Mouse (Mus musculus): ENCODE results near the gene Zfp846. TPM values are rescaled to one million over a fixed set of nuclear protein-coding genes. Genes with fewer than 3 reads are reported as not detected.
"Not testable (repeated sequence)": the region's sequence is repeated elsewhere in the genome, so short reads cannot be mapped to it uniquely, and the experiment has no call there.

Gene Zfp846
- polyA plus RNA-seq, 1 experiment from 2014 or later = 14.5 TPM

DNA sequence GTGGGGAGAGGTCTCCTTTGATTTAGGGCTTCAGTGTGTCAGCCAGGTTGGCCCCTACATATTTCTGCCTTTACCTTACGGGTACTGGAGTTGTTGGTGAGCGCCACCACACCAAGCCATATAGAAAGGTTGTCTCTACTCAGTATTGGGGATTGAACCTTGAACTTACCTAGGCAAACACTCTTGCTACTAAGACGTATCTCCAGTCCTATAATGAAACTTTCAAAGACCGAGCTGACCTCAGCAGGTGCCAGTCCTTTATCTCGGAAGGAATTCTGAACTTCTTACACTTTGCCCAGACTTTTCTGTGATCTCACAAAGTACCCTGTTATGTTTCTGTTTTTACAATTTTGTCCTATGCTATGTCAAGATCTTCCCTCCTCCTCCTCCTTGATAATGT, 30.9 kb downstream of the Zfp846 start:
- no peaks in the 10 kb centered on the region for H3K27me3 ChIP-seq (replicated peaks; ENCODE audit: control insufficient read depth, insufficient read depth, low read length)
- H3K4me3 ChIP-seq (ENCODE audit: low read depth, low read length) = no peak overlapping the region
- H3K27ac ChIP-seq (replicated peaks; ENCODE audit: low read depth, low read length) = no peak overlapping the region
- H3K4me2 ChIP-seq (ENCODE audit: low read depth, low read length) = no peak overlapping the region
- peaks cover 7% of the 10 kb centered on the region; the same call in 1 of the 2 replicates for H3K4me1 ChIP-seq (ENCODE audit: control insufficient read depth, insufficient read depth, low read length)
- H3K9me3 ChIP-seq (ENCODE audit: control insufficient read depth, low read length) = no peaks in the 10 kb centered on the region
- ATAC-seq (ENCODE audit: low read depth) = no peak
- DNase-seq (ENCODE audit: low spot score) = no peak
- no peak overlapping the region for H3K9ac ChIP-seq (ENCODE audit: low read depth, low read length)
- 84% methylated on average over 5 of the region's 5 CpGs for WGBS
- 0 out of 2 replicates have a peak, but pooled peaks cover 16% of the 10 kb centered on the region for H3K36me3 ChIP-seq (ENCODE audit: control insufficient read depth, insufficient read depth, low read length)

DNA sequence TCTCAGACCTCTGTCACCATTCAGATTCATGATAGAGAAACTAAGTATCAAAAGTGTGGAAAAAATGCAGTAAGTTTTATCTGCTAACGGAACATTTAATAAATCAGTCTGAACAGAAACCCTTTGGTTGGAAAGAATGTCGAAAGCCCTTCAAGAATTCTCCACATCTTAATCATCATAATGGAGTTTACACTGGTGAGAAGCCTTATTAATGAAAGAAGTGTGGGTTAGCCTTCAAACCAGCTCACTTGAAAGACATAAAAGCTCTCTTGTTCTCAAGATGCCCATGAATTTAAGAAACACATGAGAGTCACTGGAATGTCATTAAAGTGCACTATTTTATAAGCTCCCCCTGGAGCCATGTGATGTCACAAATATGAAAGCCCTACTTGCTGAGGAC, 35.6 kb downstream of the Zfp846 start:
- H3K27ac ChIP-seq (replicated peaks; ENCODE audit: low read depth, low read length) = no peak overlapping the region
- DNase-seq (ENCODE audit: low spot score) (no peak), ATAC-seq (ENCODE audit: low read depth) (no peak)
- H3K36me3 ChIP-seq (ENCODE audit: control insufficient read depth, insufficient read depth, low read length) = 0 out of 2 replicates have a peak, but pooled peaks cover 3% of the 10 kb centered on the region
- H3K4me3 ChIP-seq (ENCODE audit: low read depth, low read length) = no peak overlapping the region
- H3K27me3 ChIP-seq (replicated peaks; ENCODE audit: control insufficient read depth, insufficient read depth, low read length) = no peaks in the 10 kb centered on the region
- no peaks in the 10 kb centered on the region for H3K4me1 ChIP-seq (ENCODE audit: control insufficient read depth, insufficient read depth, low read length)
- no peaks in the 10 kb centered on the region for H3K9me3 ChIP-seq (ENCODE audit: control insufficient read depth, low read length)
- 94% methylated on average over 2 of the region's 2 CpGs for WGBS
- H3K4me2 ChIP-seq (ENCODE audit: low read depth, low read length) = no peak overlapping the region
- H3K9ac ChIP-seq (ENCODE audit: low read depth, low read length) = no peak overlapping the region

DNA sequence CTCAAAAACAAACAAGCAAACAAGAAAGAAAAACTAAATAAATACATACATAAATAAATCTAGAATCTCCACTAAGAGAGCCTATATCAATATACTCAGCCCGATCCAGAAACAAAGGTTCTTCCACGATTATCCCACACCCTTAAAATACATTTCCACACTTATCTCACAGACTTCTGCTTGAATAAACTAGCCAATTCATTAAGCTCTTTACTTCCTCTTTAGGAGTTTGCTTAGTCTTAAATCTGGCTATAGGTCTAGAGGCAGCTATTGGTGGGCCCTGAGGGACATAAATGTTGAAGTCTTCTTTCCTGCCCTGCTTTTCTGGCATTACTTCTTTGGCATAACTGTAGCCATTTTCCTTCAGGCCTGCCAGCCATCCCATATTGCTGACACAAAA, 50.2 kb downstream of the Zfp846 start:
- no peaks in the 10 kb centered on the region for H3K36me3 ChIP-seq (ENCODE audit: control insufficient read depth, insufficient read depth, low read length)

DNA sequence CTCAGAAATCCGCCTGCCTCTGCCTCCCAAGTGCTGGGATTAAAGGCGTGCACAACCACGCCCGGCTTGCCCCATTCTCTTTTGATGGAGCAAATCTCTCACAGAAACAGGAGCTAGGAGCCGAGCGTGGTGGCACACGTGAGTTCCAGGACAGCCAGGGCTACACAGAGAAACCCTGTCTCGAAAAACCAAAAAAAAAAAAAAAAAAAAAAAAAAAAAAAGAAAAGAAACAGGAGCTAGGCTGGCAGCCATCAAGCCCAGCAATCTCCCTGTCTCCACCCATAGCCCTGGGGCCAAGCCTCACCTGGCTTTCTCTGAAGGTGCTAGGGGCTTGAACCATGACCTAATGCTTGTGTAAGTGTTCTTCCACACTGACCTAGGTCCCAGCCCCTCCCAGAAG, 54.6 kb downstream of the Zfp846 start:
- not testable (repeated sequence) for H3K9me3 ChIP-seq (ENCODE audit: control insufficient read depth, low read length); H3K4me2 ChIP-seq (ENCODE audit: low read depth, low read length); H3K9ac ChIP-seq (ENCODE audit: low read depth, low read length); H3K27me3 ChIP-seq (replicated peaks; ENCODE audit: control insufficient read depth, insufficient read depth, low read length); H3K4me3 ChIP-seq (ENCODE audit: low read depth, low read length); H3K4me1 ChIP-seq (ENCODE audit: control insufficient read depth, insufficient read depth, low read length); ATAC-seq (ENCODE audit: low read depth); H3K27ac ChIP-seq (replicated peaks; ENCODE audit: low read depth, low read length); DNase-seq (ENCODE audit: low spot score)
- peaks cover 31% of the 10 kb centered on the region for H3K36me3 ChIP-seq (ENCODE audit: control insufficient read depth, insufficient read depth, low read length)
- 85% methylated on average over 8 of the region's 8 CpGs for WGBS

More for the DNA sequence above, 50.2 kb downstream of the Zfp846 start:
- ATAC-seq (ENCODE audit: low read depth) (no peak), DNase-seq (ENCODE audit: low spot score) (no peak)
- Histone ChIP-seq H3K27me3 (replicated peaks; ENCODE audit: control insufficient read depth, insufficient read depth, low read length) (no peaks in the 10 kb centered on the region), H3K4me3 (ENCODE audit: low read depth, low read length) (no peak overlapping the region), H3K9me3 (ENCODE audit: control insufficient read depth, low read length) (no peaks in the 10 kb centered on the region), H3K9ac (ENCODE audit: low read depth, low read length) (no peak overlapping the region), H3K4me1 (ENCODE audit: control insufficient read depth, insufficient read depth, low read length) (no peaks in the 10 kb centered on the region), H3K27ac (replicated peaks; ENCODE audit: low read depth, low read length) (no peak overlapping the region), H3K4me2 (ENCODE audit: low read depth, low read length) (no peak overlapping the region)
- WGBS = 97% methylated on average over 2 of the region's 2 CpGs

DNA sequence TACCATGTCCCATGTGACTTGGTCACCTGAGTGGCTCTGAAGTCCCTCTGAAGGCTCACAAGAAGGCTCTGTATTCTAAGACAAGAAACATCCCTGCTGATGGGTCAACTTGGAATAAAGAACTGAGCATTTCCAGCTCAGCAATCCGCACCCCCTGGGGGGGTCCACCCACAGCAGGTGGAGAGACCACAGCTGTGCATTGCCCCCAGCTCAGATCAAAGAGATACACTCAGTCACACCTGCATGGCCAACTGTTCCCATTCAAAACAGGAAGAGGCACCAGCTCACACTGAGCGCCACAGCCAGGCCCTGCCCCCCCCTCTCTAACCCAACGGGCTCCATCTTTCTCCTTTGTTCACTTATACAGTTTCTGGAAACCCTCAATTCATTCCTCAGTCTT, 55.2 kb downstream of the Zfp846 start:
- Histone ChIP-seq H3K4me1 (ENCODE audit: control insufficient read depth, insufficient read depth, low read length) (no peaks in the 10 kb centered on the region; the same call in none of the 2 replicates), H3K4me3 (ENCODE audit: low read depth, low read length) (no peak overlapping the region), H3K36me3 (ENCODE audit: control insufficient read depth, insufficient read depth, low read length) (peaks cover 31% of the 10 kb centered on the region), H3K27me3 (replicated peaks; ENCODE audit: control insufficient read depth, insufficient read depth, low read length) (no peaks in the 10 kb centered on the region), H3K27ac (replicated peaks; ENCODE audit: low read depth, low read length) (no peak overlapping the region), H3K9ac (ENCODE audit: low read depth, low read length) (no peak overlapping the region), H3K4me2 (ENCODE audit: low read depth, low read length) (no peak overlapping the region), H3K9me3 (ENCODE audit: control insufficient read depth, low read length) (no peaks in the 10 kb centered on the region)
- ATAC-seq (ENCODE audit: low read depth) = no peak
- 83% methylated on average over 3 of the region's 3 CpGs for WGBS
- DNase-seq (ENCODE audit: low spot score) = no peak

DNA sequence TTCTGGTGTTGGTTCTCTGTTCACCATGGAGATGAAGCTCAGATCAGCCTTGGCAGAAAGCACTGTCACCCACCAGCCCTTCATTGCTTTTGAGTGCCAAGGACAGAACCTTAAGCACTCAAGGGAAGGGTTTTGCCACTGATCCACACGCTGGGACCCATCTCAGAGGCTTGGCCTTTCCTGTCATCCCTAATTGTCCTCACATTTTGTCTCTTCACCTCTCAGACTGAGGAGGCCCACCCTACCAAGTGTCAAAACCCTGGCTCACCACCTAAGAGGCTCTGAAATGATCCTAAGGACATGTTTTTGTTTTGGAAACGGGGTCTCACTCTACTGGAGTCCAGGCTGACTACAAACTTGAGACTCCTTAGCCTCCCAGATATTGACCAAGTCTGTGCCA, 55.7 kb downstream of the Zfp846 start:
- WGBS = 85% methylated on average over 2 of the region's 2 CpGs
- DNase-seq (ENCODE audit: low spot score) (no peak), ATAC-seq (ENCODE audit: low read depth) (no peak)
- no peaks in the 10 kb centered on the region for H3K9me3 ChIP-seq (ENCODE audit: control insufficient read depth, low read length)
- no peaks in the 10 kb centered on the region; the same call in none of the 2 replicates for H3K4me1 ChIP-seq (ENCODE audit: control insufficient read depth, insufficient read depth, low read length)
- H3K36me3 ChIP-seq (ENCODE audit: control insufficient read depth, insufficient read depth, low read length) = peaks cover 31% of the 10 kb centered on the region
- H3K4me3 ChIP-seq (ENCODE audit: low read depth, low read length) = no peak overlapping the region
- H3K27me3 ChIP-seq (replicated peaks; ENCODE audit: control insufficient read depth, insufficient read depth, low read length) = no peaks in the 10 kb centered on the region
- no peak overlapping the region for H3K4me2 ChIP-seq (ENCODE audit: low read depth, low read length)
- no peak overlapping the region for H3K27ac ChIP-seq (replicated peaks; ENCODE audit: low read depth, low read length)
- H3K9ac ChIP-seq (ENCODE audit: low read depth, low read length) = no peak overlapping the region

DNA sequence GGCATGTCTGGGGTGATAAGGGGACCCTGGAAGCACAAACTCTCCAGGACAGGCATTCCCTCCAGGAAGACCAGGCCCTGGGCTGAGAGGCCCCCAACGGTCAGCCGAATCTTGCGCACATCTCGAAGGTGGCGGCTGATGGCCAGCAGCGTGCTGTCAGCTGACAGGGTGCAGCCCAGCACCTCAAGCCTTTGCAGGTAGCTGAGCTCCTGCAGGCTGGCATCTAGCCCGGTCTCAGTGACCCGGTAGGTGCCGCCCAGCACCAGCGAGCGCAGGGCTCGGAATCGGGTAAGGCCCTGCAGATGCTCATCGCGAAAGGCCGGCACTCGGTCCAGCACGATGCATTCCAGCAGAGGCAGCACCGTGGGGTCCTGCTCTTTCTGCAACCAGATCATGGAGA, 57.5 kb downstream of the Zfp846 start:
- Histone ChIP-seq H3K36me3 (ENCODE audit: control insufficient read depth, insufficient read depth, low read length) (peaks cover 31% of the 10 kb centered on the region), H3K27me3 (replicated peaks; ENCODE audit: control insufficient read depth, insufficient read depth, low read length) (no peaks in the 10 kb centered on the region), H3K4me2 (ENCODE audit: low read depth, low read length) (no peak overlapping the region), H3K9ac (ENCODE audit: low read depth, low read length) (no peak overlapping the region), H3K4me1 (ENCODE audit: control insufficient read depth, insufficient read depth, low read length) (no peaks in the 10 kb centered on the region; the same call in none of the 2 replicates), H3K9me3 (ENCODE audit: control insufficient read depth, low read length) (no peaks in the 10 kb centered on the region), H3K4me3 (ENCODE audit: low read depth, low read length) (no peak overlapping the region), H3K27ac (replicated peaks; ENCODE audit: low read depth, low read length) (no peak overlapping the region)
- DNase-seq (ENCODE audit: low spot score) (no peak), ATAC-seq (ENCODE audit: low read depth) (no peak)
- WGBS = 95% methylated on average over 15 of the region's 19 CpGs

DNA sequence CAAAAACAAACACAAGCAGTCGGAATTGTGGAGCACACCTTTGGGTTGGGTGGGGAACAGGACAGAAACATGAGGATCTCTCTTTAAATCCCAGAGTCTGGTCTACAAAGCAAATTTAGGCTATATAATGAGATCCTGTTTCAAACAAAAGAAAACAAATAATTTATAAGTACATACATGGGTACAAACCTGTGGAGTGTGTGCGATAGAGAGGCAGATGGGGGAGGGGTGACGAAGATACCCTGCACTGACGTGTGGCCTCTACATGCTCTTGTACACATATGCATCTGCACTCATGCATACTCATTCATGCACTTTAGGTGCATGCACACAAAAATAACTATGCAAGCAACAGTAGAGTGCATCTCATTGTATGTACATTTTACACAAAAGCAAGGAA, 58.4 kb downstream of the Zfp846 start:
- ATAC-seq (ENCODE audit: low read depth) = no peak
- H3K36me3 ChIP-seq (ENCODE audit: control insufficient read depth, insufficient read depth, low read length) = peaks cover 31% of the 10 kb centered on the region
- no peak overlapping the region for H3K4me2 ChIP-seq (ENCODE audit: low read depth, low read length)
- WGBS = 91% methylated on average over 4 of the region's 4 CpGs
- no peaks in the 10 kb centered on the region; the same call in none of the 2 replicates for H3K4me1 ChIP-seq (ENCODE audit: control insufficient read depth, insufficient read depth, low read length)
- no peak overlapping the region for H3K4me3 ChIP-seq (ENCODE audit: low read depth, low read length)
- DNase-seq (ENCODE audit: low spot score) = no peak
- no peaks in the 10 kb centered on the region for H3K27me3 ChIP-seq (replicated peaks; ENCODE audit: control insufficient read depth, insufficient read depth, low read length)
- H3K9ac ChIP-seq (ENCODE audit: low read depth, low read length) = no peak overlapping the region
- no peaks in the 10 kb centered on the region for H3K9me3 ChIP-seq (ENCODE audit: control insufficient read depth, low read length)
- H3K27ac ChIP-seq (replicated peaks; ENCODE audit: low read depth, low read length) = no peak overlapping the region

DNA sequence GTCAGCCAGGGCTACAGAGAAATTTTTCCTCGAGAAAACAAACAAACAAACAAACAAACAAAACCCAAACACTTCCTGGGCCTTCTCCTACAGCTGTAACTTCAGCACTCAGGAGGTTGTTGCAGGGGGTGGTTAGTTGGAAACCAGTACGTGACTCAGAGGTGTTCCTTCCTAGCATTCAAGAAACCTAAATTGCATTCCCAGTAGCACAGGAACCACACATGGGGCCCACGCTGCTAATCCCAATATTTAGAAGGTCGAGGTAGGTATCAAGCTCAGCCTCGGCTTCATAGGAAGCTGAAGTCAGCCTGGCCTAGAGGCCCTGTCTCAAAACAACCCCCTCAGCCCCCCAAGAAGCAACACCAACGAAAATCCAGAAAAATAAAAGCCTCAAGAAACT, 60.4 kb downstream of the Zfp846 start:
- Histone ChIP-seq H3K4me1 (ENCODE audit: control insufficient read depth, insufficient read depth, low read length) (no peaks in the 10 kb centered on the region; the same call in none of the 2 replicates), H3K4me2 (ENCODE audit: low read depth, low read length) (peak overlapping the region; percentile 81), H3K36me3 (ENCODE audit: control insufficient read depth, insufficient read depth, low read length) (peaks cover 36% of the 10 kb centered on the region), H3K27ac (replicated peaks; ENCODE audit: low read depth, low read length) (peak overlapping the region; percentile 72; the same call in 1 of the 2 replicates), H3K27me3 (replicated peaks; ENCODE audit: control insufficient read depth, insufficient read depth, low read length) (no peaks in the 10 kb centered on the region), H3K4me3 (ENCODE audit: low read depth, low read length) (peak overlapping the region; percentile 74), H3K9ac (ENCODE audit: low read depth, low read length) (peak overlapping the region; percentile 86), H3K9me3 (ENCODE audit: control insufficient read depth, low read length) (no peaks in the 10 kb centered on the region)
- ATAC-seq (ENCODE audit: low read depth) = no peak
- WGBS = 12% methylated on average over 6 of the region's 6 CpGs
- no peak for DNase-seq (ENCODE audit: low spot score)

All from embryonic facial prominence, embryonic 14.5 days (tissue).